Mouse (Mus musculus): ENCODE data around the gene Dbn1. TPM values are rescaled to one million over a fixed set of nuclear protein-coding genes. Genes with fewer than 3 reads are reported as not detected.
A peak's percentile ranks its signal among the peaks of the same experiment; 100 is the strongest.

Gene Dbn1
- polyA plus RNA-seq, 1 experiment = 9.8 TPM

GRCm38 (mm10) chr13:55510668-55511491 is 23.0 kb upstream of the Dbn1 start:
- Histone ChIP-seq H3K36me3 (ENCODE audit: control insufficient read depth, insufficient read depth, low read length) (peaks cover 9% of the 10 kb centered on the region), H3K27ac (ENCODE audit: insufficient read depth, low read depth, low read length) (peak overlapping the region; percentile 63), H3K4me1 (ENCODE audit: control insufficient read depth, insufficient read depth, insufficient read length, low read length) (peaks cover 17% of the 10 kb centered on the region), H3K4me3 (ENCODE audit: low read depth, low read length) (peak overlapping the region; percentile 1; the same call in 1 of the 2 replicates), H3K27me3 (ENCODE audit: control insufficient read depth, insufficient read depth, low read length) (no peaks in the 10 kb centered on the region)
- 61% methylated on average over 6 of the region's 6 CpGs for WGBS
- TF ChIP-seq CTCF (IDR thresholded peaks at IDR 0.05; ENCODE audit: extremely low read depth, insufficient read length, insufficient replicate concordance, low read depth, low read length) = no peak
- no peak for TF ChIP-seq POLR2A (IDR thresholded peaks at IDR 0.05; ENCODE audit: low read depth, low read length)

GRCm38 (mm10) chr13:55510332-55510667 is 22.4 kb upstream of the Dbn1 start:
- 0 out of 2 replicates have a peak overlapping the region, but pooled peaks have one; percentile 13 for H3K27ac ChIP-seq (ENCODE audit: insufficient read depth, low read depth, low read length)
- peaks cover 17% of the 10 kb centered on the region for H3K4me1 ChIP-seq (ENCODE audit: control insufficient read depth, insufficient read depth, insufficient read length, low read length)
- TF ChIP-seq CTCF (IDR thresholded peaks at IDR 0.05; ENCODE audit: extremely low read depth, insufficient read length, insufficient replicate concordance, low read depth, low read length) = no peak
- no peak for TF ChIP-seq POLR2A (IDR thresholded peaks at IDR 0.05; ENCODE audit: low read depth, low read length)
- H3K4me3 ChIP-seq (ENCODE audit: low read depth, low read length) = no peak overlapping the region
- no peaks in the 10 kb centered on the region for H3K27me3 ChIP-seq (ENCODE audit: control insufficient read depth, insufficient read depth, low read length)
- H3K36me3 ChIP-seq (ENCODE audit: control insufficient read depth, insufficient read depth, low read length) = peaks cover 13% of the 10 kb centered on the region
- WGBS = 57% methylated on average over 3 of the region's 3 CpGs

DNA sequence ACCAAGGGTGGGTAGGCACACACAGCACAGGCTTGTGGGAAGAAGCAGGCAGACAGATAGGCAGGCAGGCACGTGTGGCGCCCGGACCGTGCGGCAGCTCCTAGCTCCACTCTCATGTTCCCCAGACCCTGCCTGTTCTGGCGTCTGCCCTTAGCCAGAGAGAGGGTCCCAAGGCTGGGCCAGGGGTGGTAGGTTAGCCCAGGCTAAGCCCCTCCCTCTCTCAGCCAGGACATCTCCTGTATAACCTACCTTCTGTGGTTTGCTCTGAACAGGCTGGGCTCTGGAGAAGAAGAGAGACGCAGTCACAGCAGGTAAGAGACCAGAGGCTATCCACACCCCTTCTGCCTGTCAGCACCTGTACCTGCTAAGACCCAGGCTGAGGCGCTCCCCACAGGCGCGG is 20.6 kb upstream of the Dbn1 start:
- no peak overlapping the region for H3K27ac ChIP-seq (ENCODE audit: insufficient read depth, low read depth, low read length)
- peaks cover 16% of the 10 kb centered on the region for H3K36me3 ChIP-seq (ENCODE audit: control insufficient read depth, insufficient read depth, low read length)
- H3K4me1 ChIP-seq (ENCODE audit: control insufficient read depth, insufficient read depth, insufficient read length, low read length) = peaks cover 17% of the 10 kb centered on the region
- TF ChIP-seq CTCF (IDR thresholded peaks at IDR 0.05; ENCODE audit: extremely low read depth, insufficient read length, insufficient replicate concordance, low read depth, low read length) = no peak
- no peak for TF ChIP-seq POLR2A (IDR thresholded peaks at IDR 0.05; ENCODE audit: low read depth, low read length)
- whole genome bisulfite sequencing = 95% methylated on average over 10 of the region's 10 CpGs
- H3K4me3 ChIP-seq (ENCODE audit: low read depth, low read length) = no peak overlapping the region
- H3K27me3 ChIP-seq (ENCODE audit: control insufficient read depth, insufficient read depth, low read length) = no peaks in the 10 kb centered on the region

DNA sequence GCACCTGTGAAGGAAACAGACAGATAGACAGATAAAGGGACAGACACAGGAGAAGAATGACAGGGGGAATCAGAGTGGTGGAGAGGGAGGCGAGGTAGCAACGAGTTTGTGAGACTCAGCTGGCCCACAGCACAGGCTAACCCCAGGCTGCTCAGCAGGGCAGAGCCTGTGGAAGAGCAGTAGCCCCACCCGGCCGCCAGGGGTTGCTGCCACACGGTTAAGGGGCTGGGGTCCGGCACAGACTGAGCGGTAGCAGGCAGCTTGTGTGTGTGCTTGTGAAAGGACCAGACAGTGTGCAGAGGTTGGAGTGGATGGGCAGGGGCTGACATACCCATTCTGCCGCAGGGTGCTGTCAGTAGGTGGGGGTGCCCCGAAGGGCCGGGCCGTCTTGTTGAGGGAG is 20.0 kb upstream of the Dbn1 start:
- Histone ChIP-seq H3K4me3 (ENCODE audit: low read depth, low read length) (no peak overlapping the region), H3K4me1 (ENCODE audit: control insufficient read depth, insufficient read depth, insufficient read length, low read length) (peaks cover 17% of the 10 kb centered on the region), H3K27ac (ENCODE audit: insufficient read depth, low read depth, low read length) (no peak overlapping the region), H3K27me3 (ENCODE audit: control insufficient read depth, insufficient read depth, low read length) (no peaks in the 10 kb centered on the region), H3K36me3 (ENCODE audit: control insufficient read depth, insufficient read depth, low read length) (peaks cover 16% of the 10 kb centered on the region)
- 73% methylated on average over 11 of the region's 11 CpGs for WGBS
- TF ChIP-seq POLR2A (IDR thresholded peaks at IDR 0.05; ENCODE audit: low read depth, low read length) = no peak
- no peak for TF ChIP-seq CTCF (IDR thresholded peaks at IDR 0.05; ENCODE audit: extremely low read depth, insufficient read length, insufficient replicate concordance, low read depth, low read length)

DNA sequence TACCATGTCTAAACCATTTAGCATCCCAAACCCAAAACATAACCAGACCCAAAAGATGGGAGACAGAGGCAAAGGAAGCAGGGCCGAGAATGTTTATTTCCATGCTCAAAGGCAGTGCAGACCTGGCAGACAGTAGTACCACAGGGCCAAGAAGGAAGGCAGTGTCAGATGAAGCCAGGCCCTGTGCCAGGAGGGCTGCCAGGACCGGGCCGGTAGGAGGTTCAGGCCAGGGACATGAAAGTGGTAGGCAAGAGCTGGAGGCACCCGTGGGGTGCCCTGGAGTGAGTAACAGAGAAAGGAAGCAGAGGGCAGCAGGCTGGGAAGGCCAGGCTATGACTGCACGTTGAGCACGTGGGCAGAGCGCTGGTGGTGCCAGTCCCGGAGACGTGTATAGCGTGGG is 18.8 kb upstream of the Dbn1 start:
- H3K36me3 ChIP-seq (ENCODE audit: control insufficient read depth, insufficient read depth, low read length) = peaks cover 16% of the 10 kb centered on the region
- H3K4me3 ChIP-seq (ENCODE audit: low read depth, low read length) = no peak overlapping the region
- TF ChIP-seq POLR2A (IDR thresholded peaks at IDR 0.05; ENCODE audit: low read depth, low read length) = no peak
- TF ChIP-seq CTCF (IDR thresholded peaks at IDR 0.05; ENCODE audit: extremely low read depth, insufficient read length, insufficient replicate concordance, low read depth, low read length) = no peak
- H3K27me3 ChIP-seq (ENCODE audit: control insufficient read depth, insufficient read depth, low read length) = no peaks in the 10 kb centered on the region
- 83% methylated on average over 10 of the region's 10 CpGs for WGBS
- H3K4me1 ChIP-seq (ENCODE audit: control insufficient read depth, insufficient read depth, insufficient read length, low read length) = peaks cover 9% of the 10 kb centered on the region
- no peak overlapping the region for H3K27ac ChIP-seq (ENCODE audit: insufficient read depth, low read depth, low read length)

DNA sequence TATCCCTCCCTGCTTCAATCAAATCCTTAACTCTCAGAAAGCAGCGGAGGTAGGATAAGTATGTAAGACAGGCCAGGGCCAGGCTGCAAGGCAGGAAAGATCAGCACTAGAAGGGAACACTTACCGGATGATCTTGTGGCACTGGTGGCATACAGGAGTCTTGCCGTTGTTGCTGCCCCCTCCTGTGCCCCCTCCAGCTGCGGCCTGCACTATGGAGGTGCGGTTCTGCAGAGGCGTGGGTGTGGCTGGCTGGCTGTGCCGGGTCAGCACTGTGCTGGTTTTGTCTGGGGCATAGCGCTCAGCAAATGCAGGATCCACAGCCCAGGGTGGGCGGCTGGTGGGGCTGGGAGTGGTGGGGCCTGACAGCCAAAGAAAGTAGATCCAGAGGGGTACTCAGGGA is 17.9 kb upstream of the Dbn1 start:
- H3K27ac ChIP-seq (ENCODE audit: insufficient read depth, low read depth, low read length) = no peak overlapping the region
- WGBS = 88% methylated on average over 9 of the region's 9 CpGs
- H3K4me1 ChIP-seq (ENCODE audit: control insufficient read depth, insufficient read depth, insufficient read length, low read length) = 0 out of 2 replicates have a peak, but pooled peaks cover under 1% of the 10 kb centered on the region
- H3K4me3 ChIP-seq (ENCODE audit: low read depth, low read length) = no peak overlapping the region
- no peak for TF ChIP-seq CTCF (IDR thresholded peaks at IDR 0.05; ENCODE audit: extremely low read depth, insufficient read length, insufficient replicate concordance, low read depth, low read length)
- TF ChIP-seq POLR2A (IDR thresholded peaks at IDR 0.05; ENCODE audit: low read depth, low read length) = no peak
- H3K27me3 ChIP-seq (ENCODE audit: control insufficient read depth, insufficient read depth, low read length) = no peaks in the 10 kb centered on the region
- peaks cover 16% of the 10 kb centered on the region for H3K36me3 ChIP-seq (ENCODE audit: control insufficient read depth, insufficient read depth, low read length)

DNA sequence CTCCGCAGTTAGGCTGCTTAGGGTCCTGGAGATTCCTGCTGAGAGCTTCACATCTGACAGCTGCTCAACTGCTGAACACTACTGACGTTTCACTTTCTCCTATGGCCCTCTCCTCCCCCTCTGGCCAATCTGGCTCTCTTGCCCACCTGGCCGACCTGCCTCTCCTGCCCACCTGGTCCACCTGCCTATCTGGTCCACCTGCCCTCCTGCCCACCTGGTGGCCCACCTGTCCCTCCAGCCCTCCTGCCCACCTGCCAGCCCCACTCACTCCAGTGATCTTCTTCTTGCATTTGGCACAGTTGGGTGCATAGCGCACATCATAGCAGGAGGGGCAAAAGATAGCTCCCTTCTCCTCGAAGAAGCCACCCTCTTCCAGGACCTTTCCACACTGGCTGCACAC is 16.5 kb upstream of the Dbn1 start:
- Histone ChIP-seq H3K4me1 (ENCODE audit: control insufficient read depth, insufficient read depth, insufficient read length, low read length) (no peaks in the 10 kb centered on the region), H3K27ac (ENCODE audit: insufficient read depth, low read depth, low read length) (no peak overlapping the region), H3K4me3 (ENCODE audit: low read depth, low read length) (no peak overlapping the region), H3K36me3 (ENCODE audit: control insufficient read depth, insufficient read depth, low read length) (peaks cover 18% of the 10 kb centered on the region), H3K27me3 (ENCODE audit: control insufficient read depth, insufficient read depth, low read length) (no peaks in the 10 kb centered on the region)
- 82% methylated on average over 5 of the region's 5 CpGs for WGBS
- TF ChIP-seq CTCF (IDR thresholded peaks at IDR 0.05; ENCODE audit: extremely low read depth, insufficient read length, insufficient replicate concordance, low read depth, low read length) (no peak), POLR2A (IDR thresholded peaks at IDR 0.05; ENCODE audit: low read depth, low read length) (no peak)

All from small intestine, adult 2 months (tissue).